Mouse (Mus musculus): ENCODE results near the gene Fat3. TPM values are rescaled to one million over a fixed set of nuclear protein-coding genes. Genes with fewer than 3 reads are reported as not detected.

The Fat3 gene
- polyA plus RNA-seq, 1 experiment = 10.5 TPM

GRCm38 (mm10) chr9:16098553-16098952 lies 402.5 kb downstream of the Fat3 start:
- H3K4me3 ChIP-seq (replicated peaks; ENCODE audit: insufficient read depth, low read depth, low read length) = no peak overlapping the region
- no peak for DNase-seq
- WGBS = 92% methylated on average over 2 of the region's 2 CpGs
- no peaks in the 10 kb centered on the region for H3K27me3 ChIP-seq (ENCODE audit: control insufficient read depth, insufficient read depth, low read length)
- H3K4me1 ChIP-seq (ENCODE audit: control insufficient read depth, insufficient read depth, low read length) = no peaks in the 10 kb centered on the region
- no peak overlapping the region for H3K27ac ChIP-seq (ENCODE audit: insufficient read depth, low read length)
- TF ChIP-seq POLR2A (IDR thresholded peaks at IDR 0.05; ENCODE audit: borderline replicate concordance, insufficient read depth, low read length) = no peak
- no peak for TF ChIP-seq CTCF (IDR thresholded peaks at IDR 0.05; ENCODE audit: borderline replicate concordance, insufficient read depth, low read depth, low read length)

- H3K4me1 ChIP-seq (ENCODE audit: control insufficient read depth, insufficient read depth, low read length) = no peaks in the 10 kb centered on the region
- no peak overlapping the region for H3K4me3 ChIP-seq (replicated peaks; ENCODE audit: insufficient read depth, low read depth, low read length)
- no peaks in the 10 kb centered on the region for H3K27me3 ChIP-seq (ENCODE audit: control insufficient read depth, insufficient read depth, low read length)
- TF ChIP-seq CTCF (IDR thresholded peaks at IDR 0.05; ENCODE audit: borderline replicate concordance, insufficient read depth, low read depth, low read length) (no peak), POLR2A (IDR thresholded peaks at IDR 0.05; ENCODE audit: borderline replicate concordance, insufficient read depth, low read length) (no peak)
- WGBS = 65% methylated on average over 8 of the region's 8 CpGs
- H3K27ac ChIP-seq (ENCODE audit: insufficient read depth, low read length) = no peak overlapping the region
- DNase-seq = no peak
Measured at GRCm38 (mm10) chr9:16093047-16093668, 407.9 kb downstream of the Fat3 start.

DNA sequence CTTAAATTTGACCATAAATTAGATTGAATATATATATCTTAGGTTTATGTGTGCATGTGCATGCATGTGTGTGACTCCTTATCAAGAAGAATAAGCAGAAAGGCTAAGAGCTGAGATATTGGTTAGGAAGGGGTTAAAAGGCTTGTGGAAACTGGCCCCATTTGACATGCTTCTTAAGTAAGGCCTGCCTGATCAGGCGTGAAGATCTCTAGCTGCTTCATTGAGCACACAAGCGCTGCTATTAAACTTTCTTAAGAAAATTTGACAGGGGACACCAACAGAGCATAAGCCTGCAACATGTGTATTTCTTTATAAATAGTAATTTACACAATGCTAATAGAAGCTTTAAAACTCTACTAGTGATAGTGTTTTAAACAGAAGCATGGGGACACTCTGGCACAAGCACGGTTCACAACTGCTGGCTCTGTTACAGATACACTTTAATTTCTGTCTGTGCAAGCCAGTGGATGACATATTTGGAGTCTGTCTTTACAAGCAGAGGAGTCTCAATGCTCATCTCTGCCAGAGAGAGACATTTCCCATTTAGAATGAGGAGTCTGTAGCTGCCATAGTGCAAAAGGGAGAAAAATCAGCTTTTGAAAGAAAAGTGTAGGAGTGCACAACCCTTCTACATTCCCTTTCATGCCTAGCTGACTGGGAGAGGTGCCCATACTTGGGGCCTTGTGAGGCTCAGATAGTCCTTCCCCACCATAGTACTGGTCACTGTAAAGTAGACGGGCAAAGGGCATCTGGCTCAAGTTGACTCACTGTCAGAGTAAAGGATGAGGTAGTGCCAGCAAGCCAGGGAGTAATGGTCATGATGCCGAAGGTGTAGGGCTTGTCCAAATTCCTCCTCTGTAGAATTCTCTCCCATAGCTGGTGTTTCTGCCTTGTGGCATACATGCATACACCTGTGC lies 408.8 kb downstream of the Fat3 start:
- no peak overlapping the region for H3K4me3 ChIP-seq (replicated peaks; ENCODE audit: insufficient read depth, low read depth, low read length)
- H3K27ac ChIP-seq (ENCODE audit: insufficient read depth, low read length) = no peak overlapping the region
- TF ChIP-seq CTCF (IDR thresholded peaks at IDR 0.05; ENCODE audit: borderline replicate concordance, insufficient read depth, low read depth, low read length) (no peak), POLR2A (IDR thresholded peaks at IDR 0.05; ENCODE audit: borderline replicate concordance, insufficient read depth, low read length) (no peak)
- DNase-seq = no peak
- H3K4me1 ChIP-seq (ENCODE audit: control insufficient read depth, insufficient read depth, low read length) = no peaks in the 10 kb centered on the region
- H3K27me3 ChIP-seq (ENCODE audit: control insufficient read depth, insufficient read depth, low read length) = no peaks in the 10 kb centered on the region
- WGBS = 51% methylated on average over 5 of the region's 5 CpGs

- Histone ChIP-seq H3K27ac (ENCODE audit: insufficient read depth, low read length) (no peak overlapping the region), H3K4me3 (replicated peaks; ENCODE audit: insufficient read depth, low read depth, low read length) (no peak overlapping the region), H3K4me1 (ENCODE audit: control insufficient read depth, insufficient read depth, low read length) (no peaks in the 10 kb centered on the region), H3K27me3 (ENCODE audit: control insufficient read depth, insufficient read depth, low read length) (no peaks in the 10 kb centered on the region)
- WGBS = 24% methylated on average over 2 of the region's 2 CpGs
- no peak for TF ChIP-seq POLR2A (IDR thresholded peaks at IDR 0.05; ENCODE audit: borderline replicate concordance, insufficient read depth, low read length)
- TF ChIP-seq CTCF (IDR thresholded peaks at IDR 0.05; ENCODE audit: borderline replicate concordance, insufficient read depth, low read depth, low read length) = no peak
- DNase-seq = no peak
Measured at GRCm38 (mm10) chr9:16079292-16079691, 421.8 kb downstream of the Fat3 start.

- peak in 1 of 2 experiments; percentile 4 for DNase-seq
- WGBS = 75% methylated on average over 2 of the region's 2 CpGs
- Histone ChIP-seq H3K27ac (ENCODE audit: insufficient read depth, low read length) (no peak overlapping the region), H3K4me3 (replicated peaks; ENCODE audit: insufficient read depth, low read depth, low read length) (no peak overlapping the region), H3K4me1 (ENCODE audit: control insufficient read depth, insufficient read depth, low read length) (no peaks in the 10 kb centered on the region), H3K27me3 (ENCODE audit: control insufficient read depth, insufficient read depth, low read length) (no peaks in the 10 kb centered on the region)
- TF ChIP-seq POLR2A (IDR thresholded peaks at IDR 0.05; ENCODE audit: borderline replicate concordance, insufficient read depth, low read length) (no peak), CTCF (IDR thresholded peaks at IDR 0.05; ENCODE audit: borderline replicate concordance, insufficient read depth, low read depth, low read length) (no peak)
Measured at GRCm38 (mm10) chr9:16074664-16075063, 426.4 kb downstream of the Fat3 start.

DNA sequence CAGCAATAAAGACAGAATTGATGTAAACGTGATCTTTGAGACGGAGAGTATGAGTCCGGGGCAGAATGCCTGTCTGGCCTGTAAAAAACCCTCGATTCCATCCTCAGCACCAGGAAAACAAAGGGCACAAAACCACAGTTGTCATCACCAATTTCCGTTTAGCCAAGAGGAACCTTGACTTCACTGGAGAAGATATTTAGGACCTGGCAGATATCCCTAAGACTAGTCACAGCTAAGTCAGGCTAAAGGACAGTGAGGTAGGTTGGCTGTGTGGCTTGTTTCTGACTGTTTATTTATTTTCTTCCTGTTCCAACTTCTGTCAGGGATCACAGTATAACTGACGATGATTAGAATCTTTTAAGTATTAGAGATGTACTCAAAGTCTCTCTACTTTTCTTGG lies 427.0 kb downstream of the Fat3 start:
- no peak for DNase-seq
- H3K27ac ChIP-seq (ENCODE audit: insufficient read depth, low read length) = no peak overlapping the region
- TF ChIP-seq POLR2A (IDR thresholded peaks at IDR 0.05; ENCODE audit: borderline replicate concordance, insufficient read depth, low read length) = no peak
- TF ChIP-seq CTCF (IDR thresholded peaks at IDR 0.05; ENCODE audit: borderline replicate concordance, insufficient read depth, low read depth, low read length) = no peak
- H3K4me1 ChIP-seq (ENCODE audit: control insufficient read depth, insufficient read depth, low read length) = no peaks in the 10 kb centered on the region
- H3K4me3 ChIP-seq (replicated peaks; ENCODE audit: insufficient read depth, low read depth, low read length) = no peak overlapping the region
- 48% methylated on average over 6 of the region's 6 CpGs for WGBS
- H3K27me3 ChIP-seq (ENCODE audit: control insufficient read depth, insufficient read depth, low read length) = no peaks in the 10 kb centered on the region

DNA sequence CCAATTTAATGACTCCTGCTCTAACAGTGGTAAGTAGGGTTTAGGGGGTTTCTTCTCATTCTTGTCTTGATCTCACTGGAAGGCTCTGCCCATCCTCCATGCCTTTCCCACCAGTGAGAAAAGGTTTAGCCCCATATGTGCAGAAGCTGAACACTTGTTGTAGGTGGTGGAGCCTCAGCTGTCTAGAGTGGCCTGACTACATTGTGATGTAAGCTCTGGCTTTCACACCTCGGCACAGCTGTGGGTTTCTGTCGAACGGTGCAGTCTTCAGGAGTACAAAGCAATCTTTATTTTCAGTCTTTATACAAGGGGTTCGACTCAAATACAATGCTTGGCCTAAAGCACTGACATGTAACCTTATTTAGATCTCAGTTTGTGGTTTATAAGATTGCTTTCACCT lies 437.6 kb downstream of the Fat3 start:
- no peak overlapping the region for H3K27ac ChIP-seq (ENCODE audit: insufficient read depth, low read length)
- no peak overlapping the region for H3K4me3 ChIP-seq (replicated peaks; ENCODE audit: insufficient read depth, low read depth, low read length)
- TF ChIP-seq POLR2A (IDR thresholded peaks at IDR 0.05; ENCODE audit: borderline replicate concordance, insufficient read depth, low read length) (no peak), CTCF (IDR thresholded peaks at IDR 0.05; ENCODE audit: borderline replicate concordance, insufficient read depth, low read depth, low read length) (no peak)
- H3K27me3 ChIP-seq (ENCODE audit: control insufficient read depth, insufficient read depth, low read length) = no peaks in the 10 kb centered on the region
- WGBS = 74% methylated on average over 4 of the region's 4 CpGs
- no peak for DNase-seq
- no peaks in the 10 kb centered on the region for H3K4me1 ChIP-seq (ENCODE audit: control insufficient read depth, insufficient read depth, low read length)

GRCm38 (mm10) chr9:16062472-16062871 lies 438.6 kb downstream of the Fat3 start:
- H3K27ac ChIP-seq (ENCODE audit: insufficient read depth, low read length) = no peak overlapping the region
- DNase-seq = no peak
- H3K4me3 ChIP-seq (replicated peaks; ENCODE audit: insufficient read depth, low read depth, low read length) = no peak overlapping the region
- H3K27me3 ChIP-seq (ENCODE audit: control insufficient read depth, insufficient read depth, low read length) = no peaks in the 10 kb centered on the region
- H3K4me1 ChIP-seq (ENCODE audit: control insufficient read depth, insufficient read depth, low read length) = no peaks in the 10 kb centered on the region
- no peak for TF ChIP-seq POLR2A (IDR thresholded peaks at IDR 0.05; ENCODE audit: borderline replicate concordance, insufficient read depth, low read length)

All from cerebellum, adult 2 months (tissue).